Mouse (Mus musculus): ENCODE measurements around the gene Glis3.

- TF ChIP-seq TAL1 (IDR thresholded peaks at IDR 0.05; ENCODE audit: low read length) = no peak
- TF ChIP-seq GATA1 (IDR thresholded peaks at IDR 0.05; ENCODE audit: low read length) = no peak
These were observed 214.1 kb downstream of the Glis3 start for GRCm38 (mm10) chr19:28465779-28466178.
